Mouse (Mus musculus): ENCODE measurements at regions not wholly inside any gene's neighbourhood (a gene's known extent, or its start where the extent isn't known, plus 50 kb on each side); places are given as distances from the start of the nearest gene placed in this dataset.
"Not testable (repeated sequence)": the region's sequence is repeated elsewhere in the genome, so short reads cannot be mapped to it uniquely, and the experiment has no call there.

DNA sequence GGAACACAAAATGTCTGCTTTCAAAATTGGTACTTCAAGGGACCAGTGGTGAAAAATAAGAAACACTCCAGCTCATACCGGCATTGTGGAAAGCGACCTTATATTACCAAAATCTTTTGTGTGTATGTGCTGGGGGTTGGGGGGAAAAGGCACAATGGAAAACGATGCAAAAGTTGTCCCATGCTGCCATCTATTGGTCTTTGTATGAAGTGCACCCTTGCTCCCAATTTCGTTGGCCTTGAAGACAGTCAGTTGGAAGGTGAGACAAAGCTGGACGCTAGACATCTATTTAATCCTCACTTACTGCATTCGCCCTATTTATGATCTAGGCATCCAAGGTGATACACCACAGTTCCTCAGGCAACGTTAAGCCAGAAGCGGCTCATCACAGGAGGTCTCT lies 186.6 kb downstream of the BC048507 start:
- not testable (repeated sequence) for ATAC-seq (ENCODE audit: insufficient number of reproducible peaks, low FRiP score, low TSS enrichment, low read depth); H3K4me3 ChIP-seq (ENCODE audit: low read depth, low read length); H3K27me3 ChIP-seq (ENCODE audit: control insufficient read depth, insufficient read depth, low read length); H3K9ac ChIP-seq (ENCODE audit: low read length); H3K27ac ChIP-seq (replicated peaks; ENCODE audit: low read depth, low read length); H3K4me1 ChIP-seq (ENCODE audit: control insufficient read depth, insufficient read depth, low read length); H3K4me2 ChIP-seq (ENCODE audit: low read depth, severe bottlenecking); H3K36me3 ChIP-seq (ENCODE audit: control insufficient read depth, insufficient read depth, low read length); H3K9me3 ChIP-seq (ENCODE audit: control insufficient read depth, low read length)
- 28% methylated on average over 8 of the region's 8 CpGs for WGBS
- DNase-seq (ENCODE audit: low spot score), result peak; percentile 21

DNA sequence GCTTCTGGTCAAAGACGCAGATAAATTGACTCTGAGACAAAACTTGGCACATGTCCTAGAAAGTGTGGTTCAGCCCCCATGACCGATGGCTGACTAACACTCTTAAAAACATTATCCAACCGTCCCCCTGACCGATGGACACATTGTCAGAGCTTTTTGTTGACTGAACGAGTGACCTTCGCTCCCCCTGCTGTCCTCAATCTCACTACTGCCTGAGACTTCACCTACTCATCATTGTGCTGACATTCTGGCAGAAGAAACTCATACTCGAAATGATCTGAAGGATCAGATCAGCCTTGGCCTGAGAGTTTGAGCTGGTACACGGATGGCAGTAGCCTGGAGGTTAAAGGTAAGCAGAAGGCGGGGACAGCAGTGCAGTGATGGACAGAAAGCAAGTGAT lies 230.2 kb downstream of the BC048507 start:
- not testable (repeated sequence) for DNase-seq (ENCODE audit: low spot score); H3K4me2 ChIP-seq (ENCODE audit: low read depth, severe bottlenecking); H3K27me3 ChIP-seq (ENCODE audit: control insufficient read depth, insufficient read depth, low read length); ATAC-seq (ENCODE audit: insufficient number of reproducible peaks, low FRiP score, low TSS enrichment, low read depth); H3K4me1 ChIP-seq (ENCODE audit: control insufficient read depth, insufficient read depth, low read length); H3K4me3 ChIP-seq (ENCODE audit: low read depth, low read length); H3K9me3 ChIP-seq (ENCODE audit: control insufficient read depth, low read length); H3K36me3 ChIP-seq (ENCODE audit: control insufficient read depth, insufficient read depth, low read length); H3K9ac ChIP-seq (ENCODE audit: low read length); H3K27ac ChIP-seq (replicated peaks; ENCODE audit: low read depth, low read length)
- WGBS, result 84% methylated on average over 7 of the region's 9 CpGs

DNA sequence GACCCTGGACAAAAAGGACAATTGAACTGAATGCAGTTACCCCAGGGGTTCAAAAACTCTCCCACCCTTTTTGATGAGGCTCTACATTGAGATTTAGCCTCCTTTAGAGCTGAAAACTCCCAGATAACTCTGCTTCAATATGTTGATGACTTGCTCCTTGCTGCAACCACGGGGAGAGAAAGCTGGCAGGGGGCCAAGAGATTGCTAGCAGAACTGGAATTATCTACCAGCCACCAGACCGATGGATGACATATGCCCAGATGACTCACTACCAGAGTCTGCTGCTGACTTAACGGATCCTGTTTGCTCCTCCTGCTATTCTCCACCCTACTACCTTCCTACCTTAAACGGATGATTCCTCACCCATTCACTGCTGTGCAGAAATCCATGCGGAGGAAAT lies 253.7 kb downstream of the BC048507 start:
- H3K36me3 ChIP-seq (ENCODE audit: control insufficient read depth, insufficient read depth, low read length); H3K9ac ChIP-seq (ENCODE audit: low read length); ATAC-seq (ENCODE audit: insufficient number of reproducible peaks, low FRiP score, low TSS enrichment, low read depth); DNase-seq (ENCODE audit: low spot score); H3K4me3 ChIP-seq (ENCODE audit: low read depth, low read length); H3K27ac ChIP-seq (replicated peaks; ENCODE audit: low read depth, low read length); H3K4me2 ChIP-seq (ENCODE audit: low read depth, severe bottlenecking); H3K27me3 ChIP-seq (ENCODE audit: control insufficient read depth, insufficient read depth, low read length); H3K4me1 ChIP-seq (ENCODE audit: control insufficient read depth, insufficient read depth, low read length); H3K9me3 ChIP-seq (ENCODE audit: control insufficient read depth, low read length): not testable (repeated sequence)
- WGBS, result 80% methylated on average over 5 of the region's 5 CpGs
